Mouse (Mus musculus): ENCODE measurements around the gene Rhd.

GRCm38 (mm10) chr4:134865340-134865739 lies 1.0 kb downstream of the Rhd start:
- TF ChIP-seq CTCF (IDR thresholded peaks at IDR 0.05; ENCODE audit: extremely low read depth, insufficient read depth, low read length) (no peak), POLR2A (IDR thresholded peaks at IDR 0.05; ENCODE audit: extremely low read depth, insufficient read depth, low read length) (no peak)
